Mouse (Mus musculus) MEL (cell line): Measurements from ENCODE around the gene Zfp512b. TPM values are rescaled to one million over a fixed set of nuclear protein-coding genes. Genes with fewer than 3 reads are reported as not detected.
A peak's percentile ranks its signal among the peaks of the same experiment; 100 is the strongest.

Experiments
- DNase-seq: peaks from one replicate; pipeline ENCODE4 v3.0.0; 2011; ENCODE audit warnings: low read depth, low spot score
- H3K27ac ChIP-seq: 2 replicates; pipeline ENCODE4 v1.5.1; 2012; ENCODE audit warnings: low read depth, mild to moderate bottlenecking, control low read depth, low read length, moderate library complexity; ENCODE audit not compliant: control insufficient read depth
- H3K27me3 ChIP-seq, 2 experiments: fragments of 150-350 bp in 1 of 2; sonication (generic) in 1 of 2; 2 replicates each; pipeline ENCODE4 v1.6.1; 2012; ENCODE audit warnings: low read length in 2 of 2, mild to moderate bottlenecking in 2 of 2, improper control_type of control experiment in 1 of 2, moderate library complexity in 1 of 2; ENCODE audit not compliant: insufficient read depth in 2 of 2, control insufficient read depth in 1 of 2
- H3K36me3 ChIP-seq, 2 experiments: 2 replicates each; pipeline ENCODE4 v1.6.1; 2012 to 2014; ENCODE audit warnings: low read length in 2 of 2, improper control_type of control experiment in 1 of 2, inconsistent platforms in 1 of 2, mild to moderate bottlenecking in 1 of 2; ENCODE audit not compliant: insufficient read depth in 2 of 2, control insufficient read depth in 1 of 2
- H3K4me1 ChIP-seq, 2 experiments: fragments of 150-350 bp in 1 of 2; sonication (generic) in 1 of 2; 2 replicates each; pipeline ENCODE4 v1.6.1; 2012; ENCODE audit warnings: low read length in 2 of 2, improper control_type of control experiment in 1 of 2, mild to moderate bottlenecking in 1 of 2; ENCODE audit not compliant: insufficient read depth in 2 of 2, control insufficient read depth in 1 of 2
- H3K4me3 ChIP-seq, 2 experiments: fragments of 150-350 bp in 1 of 2; sonication (generic) in 1 of 2; 2 replicates each; pipeline ENCODE4 v1.5.1; 2012; ENCODE audit warnings: low read depth in 2 of 2, low read length in 2 of 2, mild to moderate bottlenecking in 2 of 2, moderate library complexity in 2 of 2, control low read depth in 1 of 2, improper control_type of control experiment in 1 of 2; ENCODE audit not compliant: control insufficient read depth in 1 of 2, insufficient read depth in 1 of 2
- H3K79me2 ChIP-seq: 2 replicates; pipeline ENCODE4 v1.6.1; 2012; ENCODE audit warnings: mild to moderate bottlenecking, low read length, moderate library complexity; ENCODE audit not compliant: control insufficient read depth, poor library complexity, insufficient read depth
- H3K9ac ChIP-seq: 2 replicates; pipeline ENCODE4 v1.6.1; 2012; ENCODE audit warnings: low read depth, mild to moderate bottlenecking, control low read depth, low read length, moderate library complexity; ENCODE audit not compliant: control insufficient read depth, poor library complexity, severe bottlenecking
- H3K9me3 ChIP-seq: fragments of 150-350 bp; sonication (generic); replicated peaks from 2 replicates; pipeline ENCODE4 v1.6.1; 2012; ENCODE audit warnings: mild to moderate bottlenecking, low read length, improper control_type of control experiment, moderate library complexity; ENCODE audit not compliant: insufficient read depth
- BHLHE40 ChIP-seq: IDR thresholded peaks from 2 replicates; pipeline ENCODE4 v1.6.1; 2012; ENCODE audit warnings: low read depth, mild to moderate bottlenecking, inconsistent platforms, low read length, improper control_type of control experiment, borderline replicate concordance
- CHD1 ChIP-seq: IDR thresholded peaks from 2 replicates; pipeline ENCODE4 v1.6.1; 2012; ENCODE audit warnings: low read depth, mild to moderate bottlenecking, inconsistent platforms, low read length, improper control_type of control experiment
- CHD2 ChIP-seq: IDR thresholded peaks from 2 replicates; pipeline ENCODE4 v1.6.1; 2011; ENCODE audit warnings: low read length, improper control_type of control experiment
- ELF1 ChIP-seq: IDR thresholded peaks from 2 replicates; pipeline ENCODE4 v1.6.1; 2014; ENCODE audit warnings: low read depth, mild to moderate bottlenecking, inconsistent platforms, low read length, improper control_type of control experiment, moderate library complexity
- EP300 ChIP-seq, 2 experiments: IDR thresholded peaks; 2 replicates each; pipeline ENCODE4 v1.6.1; 2011; ENCODE audit warnings: improper control_type of control experiment in 2 of 2, low read length in 2 of 2, low read depth in 1 of 2, mild to moderate bottlenecking in 1 of 2
- ETS1 ChIP-seq: IDR thresholded peaks from 2 replicates; pipeline ENCODE4 v1.6.1; 2012; ENCODE audit warnings: low read depth, mild to moderate bottlenecking, inconsistent platforms, low read length, improper control_type of control experiment, moderate library complexity
- GABPA ChIP-seq: IDR thresholded peaks from 2 replicates; pipeline ENCODE4 v1.6.1; 2012; ENCODE audit warnings: low read depth, mild to moderate bottlenecking, inconsistent platforms, low read length, improper control_type of control experiment, moderate library complexity
- GATA1 ChIP-seq: IDR thresholded peaks from 2 replicates; pipeline ENCODE4 v1.6.1; 2011; ENCODE audit warnings: low read depth, low read length, improper control_type of control experiment
- HCFC1 ChIP-seq: IDR thresholded peaks from 2 replicates; pipeline ENCODE4 v1.6.1; 2012; ENCODE audit warnings: low read depth, mild to moderate bottlenecking, inconsistent platforms, low read length, improper control_type of control experiment, moderate library complexity
- JUND ChIP-seq: IDR thresholded peaks from 2 replicates; pipeline ENCODE4 v1.6.1; 2011; ENCODE audit warnings: low read depth, mild to moderate bottlenecking, improper control_type of control experiment, low read length
- KAT2A ChIP-seq: conservative IDR thresholded peaks from 2 replicates; pipeline ENCODE4 v1.6.1; 2012; ENCODE audit warnings: low read depth, low read length, improper control_type of control experiment, inconsistent platforms
- MAFK ChIP-seq: IDR thresholded peaks from 2 replicates; pipeline ENCODE4 v1.6.1; 2011; ENCODE audit warnings: low read depth, mild to moderate bottlenecking, low read length, improper control_type of control experiment, borderline replicate concordance
- MAX ChIP-seq: IDR thresholded peaks from 2 replicates; pipeline ENCODE4 v1.6.1; 2011; ENCODE audit warnings: low read length, improper control_type of control experiment
- MAZ ChIP-seq: IDR thresholded peaks from 2 replicates; pipeline ENCODE4 v1.6.1; 2012; ENCODE audit warnings: low read depth, mild to moderate bottlenecking, inconsistent platforms, low read length, improper control_type of control experiment
- MEF2A ChIP-seq: IDR thresholded peaks from 2 replicates; pipeline ENCODE4 v1.6.1; 2014; ENCODE audit warnings: low read depth, mild to moderate bottlenecking, inconsistent platforms, low read length, improper control_type of control experiment; ENCODE audit not compliant: poor library complexity, insufficient replicate concordance, severe bottlenecking; ENCODE audit errors: extremely low read depth
- MXI1 ChIP-seq: IDR thresholded peaks from 2 replicates; pipeline ENCODE4 v1.6.1; 2011; ENCODE audit warnings: mild to moderate bottlenecking, low read depth, low read length, improper control_type of control experiment
- MYB ChIP-seq: IDR thresholded peaks from 2 replicates; pipeline ENCODE4 v1.6.1; 2011; ENCODE audit warnings: mild to moderate bottlenecking, low read depth, low read length, improper control_type of control experiment
- MYC ChIP-seq: IDR thresholded peaks from 2 replicates; pipeline ENCODE4 v1.6.1; 2011; ENCODE audit warnings: low read depth, mild to moderate bottlenecking, low read length, improper control_type of control experiment, moderate library complexity
- NELFE ChIP-seq: IDR thresholded peaks from 2 replicates; pipeline ENCODE4 v1.6.1; 2011; ENCODE audit warnings: low read depth, low read length, improper control_type of control experiment
- NRF1 ChIP-seq: IDR thresholded peaks from 2 replicates; pipeline ENCODE4 v1.6.1; 2014; ENCODE audit warnings: low read depth, mild to moderate bottlenecking, inconsistent platforms, low read length, improper control_type of control experiment, moderate library complexity; ENCODE audit not compliant: poor library complexity, insufficient read depth, severe bottlenecking
- POLR2A ChIP-seq, 2 experiments: IDR thresholded peaks; 2 replicates each; pipeline ENCODE4 v1.6.1; 2011 to 2012; ENCODE audit warnings: low read length in 2 of 2, mild to moderate bottlenecking in 2 of 2, control low read depth in 1 of 2, improper control_type of control experiment in 1 of 2, low read depth in 1 of 2, moderate library complexity in 1 of 2; ENCODE audit not compliant: control insufficient read depth in 1 of 2, insufficient read depth in 1 of 2, poor library complexity in 1 of 2
- POLR2AphosphoS2 ChIP-seq: IDR thresholded peaks from 2 replicates; pipeline ENCODE4 v1.6.1; 2011; ENCODE audit warnings: low read length, improper control_type of control experiment
- POLR2AphosphoS5 ChIP-seq: IDR thresholded peaks from 2 replicates; pipeline ENCODE4 v1.6.1; 2012; ENCODE audit warnings: low read depth, borderline replicate concordance, mild to moderate bottlenecking, inconsistent platforms, low read length, moderate library complexity, mixed read lengths
- RAD21 ChIP-seq: IDR thresholded peaks from 2 replicates; pipeline ENCODE4 v1.6.1; 2011; ENCODE audit warnings: mild to moderate bottlenecking, low read depth, low read length, improper control_type of control experiment
- RCOR1 ChIP-seq: IDR thresholded peaks from 2 replicates; pipeline ENCODE4 v1.6.1; 2012; ENCODE audit warnings: low read depth, mild to moderate bottlenecking, inconsistent platforms, low read length, improper control_type of control experiment
- SIN3A ChIP-seq: IDR thresholded peaks from 2 replicates; pipeline ENCODE4 v1.6.1; 2012; ENCODE audit warnings: low read length, improper control_type of control experiment, inconsistent platforms
- SMC3 ChIP-seq: IDR thresholded peaks from 2 replicates; pipeline ENCODE4 v1.6.1; 2011; ENCODE audit warnings: low read depth, low read length, improper control_type of control experiment
- TAL1 ChIP-seq: IDR thresholded peaks from 2 replicates; pipeline ENCODE4 v1.6.1; 2012; ENCODE audit warnings: mild to moderate bottlenecking, inconsistent platforms, low read length, moderate library complexity, mixed read lengths
- TBP ChIP-seq: IDR thresholded peaks from 2 replicates; pipeline ENCODE4 v1.8.0; 2011; ENCODE audit warnings: low read depth, low read length, improper control_type of control experiment
- TCF12 ChIP-seq: IDR thresholded peaks from 2 replicates; pipeline ENCODE4 v1.6.1; 2014; ENCODE audit warnings: low read depth, mild to moderate bottlenecking, inconsistent platforms, low read length, improper control_type of control experiment, moderate library complexity
- UBTF ChIP-seq: IDR thresholded peaks from 2 replicates; pipeline ENCODE4 v1.6.1; 2012; ENCODE audit warnings: low read depth, mild to moderate bottlenecking, inconsistent platforms, low read length, improper control_type of control experiment, moderate library complexity, borderline replicate concordance; ENCODE audit not compliant: insufficient read depth
- USF1 ChIP-seq: IDR thresholded peaks from 2 replicates; pipeline ENCODE4 v1.6.1; 2014; ENCODE audit warnings: low read depth, mild to moderate bottlenecking, inconsistent platforms, low read length, improper control_type of control experiment, moderate library complexity
- ZKSCAN1 ChIP-seq: IDR thresholded peaks from 2 replicates; pipeline ENCODE4 v1.6.1; 2012; ENCODE audit warnings: low read depth, mild to moderate bottlenecking, inconsistent platforms, low read length, improper control_type of control experiment, moderate library complexity
- ZMIZ1 ChIP-seq: IDR thresholded peaks from 2 replicates; pipeline ENCODE4 v1.6.1; 2012; ENCODE audit warnings: low read depth, mild to moderate bottlenecking, inconsistent platforms, low read length, improper control_type of control experiment, moderate library complexity
- ZNF384 ChIP-seq: IDR thresholded peaks from 2 replicates; pipeline ENCODE4 v1.6.1; 2012; ENCODE audit warnings: low read depth, mild to moderate bottlenecking, inconsistent platforms, low read length, improper control_type of control experiment
- polyA plus RNA-seq, 2 experiments: library from polyadenylated mRNA; stranded (reverse) in 1 of 2; unstranded in 1 of 2; fragments of >175 nt in 1 of 2; fragments of >200 nt in 1 of 2; gene quantifications; 2 replicates each; pipeline versions ENCODE4 v1.2.1 to v1.2.4; 2012; ENCODE audit warnings: low replicate concordance in 2 of 2, low read depth in 1 of 2; ENCODE audit not compliant: insufficient read length in 2 of 2, insufficient read depth in 1 of 2, missing spikeins in 1 of 2
- total RNA-seq: library from RNA; depleted of rRNA; stranded (reverse); fragments of 300-350 nt; gene quantifications from 2 replicates; pipeline ENCODE4 v1.2.3, GENCODE M21; 2012

Gene Zfp512b
- total and polyA plus RNA-seq, 3 experiments = 15.5 to 37.6 TPM; not detected in 1

DNA sequence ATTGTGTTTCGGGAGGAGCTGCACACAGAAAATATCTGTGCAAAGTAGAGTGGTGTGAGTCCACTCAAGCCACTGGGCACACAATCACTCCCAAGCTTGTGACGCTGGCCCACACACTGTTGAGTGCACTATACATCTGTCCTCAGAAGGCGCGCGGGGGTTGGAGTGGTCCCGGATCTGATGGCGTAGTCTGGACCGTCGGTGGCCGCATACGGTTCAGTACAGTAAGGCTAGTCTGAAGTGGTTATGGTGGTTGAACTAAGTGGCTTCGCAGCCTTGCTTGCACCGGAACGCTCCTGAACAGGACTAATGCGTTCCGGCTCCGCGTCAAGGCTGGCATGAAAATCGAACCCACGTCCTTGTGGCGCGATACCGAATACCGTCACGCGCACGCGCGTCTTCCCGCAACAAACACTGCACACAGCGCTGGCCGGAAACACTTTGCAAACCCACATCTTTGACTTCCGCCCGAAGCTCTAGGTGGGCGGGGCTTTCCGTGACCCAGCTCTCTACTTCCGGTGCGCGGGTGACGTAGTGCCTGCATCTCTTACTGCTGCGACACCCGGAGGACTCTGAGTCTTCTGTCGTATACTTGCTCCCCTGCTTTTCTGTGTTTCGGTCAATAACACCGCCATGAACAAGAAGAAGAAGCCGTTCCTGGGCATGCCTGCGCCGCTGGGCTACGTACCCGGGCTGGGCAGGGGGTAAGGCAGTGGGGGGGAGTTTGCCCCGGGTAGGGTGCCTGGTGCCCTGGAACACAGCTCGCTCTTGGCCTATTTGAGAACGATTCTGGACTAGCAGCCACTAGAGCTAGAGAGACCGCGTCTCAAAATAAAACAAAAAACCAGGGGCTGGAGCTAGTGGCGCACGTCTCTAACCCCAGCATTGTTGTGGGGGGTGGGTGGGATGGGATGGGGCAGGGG lies 8.5 kb upstream of the Zfp512b start:
- DNase-seq = peak; percentile 98
- Histone ChIP-seq H3K9me3 (no peaks in the 10 kb centered on the region), H3K27me3 (no peaks in the 10 kb centered on the region), H3K9ac (peak overlapping the region; percentile 96), H3K79me2 (peaks cover 15% of the 10 kb centered on the region), H3K4me1 (peaks cover 4 to 20% of the 10 kb centered on the region in 2 experiments), H3K36me3 (peaks cover 0 to 14% of the 10 kb centered on the region in 2 experiments; a peak in 2 of 4 replicates), H3K4me3 (peak overlapping the region; percentile 80 to 84), H3K27ac (peak overlapping the region; percentile 79)
- TF ChIP-seq ZKSCAN1 (no peak), MAX (peak; percentile 85), RCOR1 (peak; percentile 34; the same call in 1 of the 2 replicates), EP300 (IDR thresholded peaks at IDR 0.05; ENCODE audit: low read depth in 1 of 2, low read length in 2 of 2) (0 out of 4 replicates have a peak, but pooled peaks of 1 of the 2 experiments have one; percentile 5), TAL1 (no peak), UBTF (0 out of 2 replicates have a peak, but pooled peaks have one; percentile 2), POLR2AphosphoS5 (no peak), TBP (peak; percentile 85), TCF12 (peak; percentile 53), ELF1 (peak; percentile 96), ZMIZ1 (peak; percentile 81; the same call in 1 of the 2 replicates), BHLHE40 (no peak), USF1 (0 out of 2 replicates have a peak, but pooled peaks have one; percentile 35), RAD21 (no peak), MXI1 (peak; percentile 80), CHD2 (no peak), JUND (no peak), CHD1 (no peak), GATA1 (0 out of 2 replicates have a peak, but pooled peaks have one; percentile 13), NELFE (peak; percentile 94), POLR2AphosphoS2 (peak; percentile 79; the same call in 1 of the 2 replicates), GABPA (no peak), POLR2A (IDR thresholded peaks at IDR 0.05; ENCODE audit: control insufficient read depth in 1 of 2, insufficient read depth in 1 of 2, low read depth in 1 of 2, low read length in 2 of 2, poor library complexity in 1 of 2) (peak; percentile 80 to 94), ETS1 (peak; percentile 43; the same call in 1 of the 2 replicates), ZNF384 (no peak), MYC (peak; percentile 73), MEF2A (no peak), HCFC1 (peak; percentile 98), SMC3 (no peak), KAT2A (peak; percentile 78; the same call in 1 of the 2 replicates), SIN3A (peak; percentile 90), NRF1 (peak; percentile 90), MYB (no peak), MAFK (no peak), MAZ (no peak)
